Mouse (Mus musculus): ENCODE results near the gene Mettl17.
"Not testable (repeated sequence)": the region's sequence is repeated elsewhere in the genome, so short reads cannot be mapped to it uniquely, and the experiment has no call there.

Gene Mettl17

GRCm38 (mm10) chr14:51884598-51885331 lies at the start of gene Mettl17:
Gene Mettl17 (plus strand): TSS chr14:51884842.
- DNase-seq (ENCODE audit: low read depth, low spot score), result peak; percentile 99

- DNase-seq (ENCODE audit: low read depth, low spot score), result not testable (repeated sequence)
Observed at GRCm38 (mm10) chr14:51838480-51838879, 46.2 kb upstream of the Mettl17 start.

DNA sequence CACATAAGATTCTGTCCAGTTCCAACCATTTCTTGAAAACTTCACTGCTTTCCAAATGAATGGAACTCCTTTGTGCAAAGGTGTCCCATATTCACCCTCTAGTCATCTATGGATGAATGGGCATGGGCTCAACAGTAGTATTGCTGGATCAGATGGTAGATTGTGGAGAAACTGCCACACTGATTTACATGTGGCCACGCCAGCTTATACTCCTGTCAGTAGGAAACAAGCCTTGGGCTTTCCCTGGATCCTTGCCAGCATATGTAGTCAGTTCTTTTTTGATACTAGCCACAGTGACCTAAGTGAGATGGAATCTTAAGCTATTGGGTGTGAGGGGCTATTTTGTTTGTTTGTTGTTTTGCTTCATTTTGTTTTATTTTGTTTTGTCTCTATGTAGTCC lies 42.4 kb upstream of the Mettl17 start:
- DNase-seq (ENCODE audit: low read depth, low spot score), result no peak

- no peak for DNase-seq (ENCODE audit: low read depth, low spot score)
Observed at GRCm38 (mm10) chr14:51842781-51843180, 41.9 kb upstream of the Mettl17 start.

GRCm38 (mm10) chr14:51843882-51844281 lies 40.8 kb upstream of the Mettl17 start:
- no peak for DNase-seq (ENCODE audit: low read depth, low spot score)

DNA sequence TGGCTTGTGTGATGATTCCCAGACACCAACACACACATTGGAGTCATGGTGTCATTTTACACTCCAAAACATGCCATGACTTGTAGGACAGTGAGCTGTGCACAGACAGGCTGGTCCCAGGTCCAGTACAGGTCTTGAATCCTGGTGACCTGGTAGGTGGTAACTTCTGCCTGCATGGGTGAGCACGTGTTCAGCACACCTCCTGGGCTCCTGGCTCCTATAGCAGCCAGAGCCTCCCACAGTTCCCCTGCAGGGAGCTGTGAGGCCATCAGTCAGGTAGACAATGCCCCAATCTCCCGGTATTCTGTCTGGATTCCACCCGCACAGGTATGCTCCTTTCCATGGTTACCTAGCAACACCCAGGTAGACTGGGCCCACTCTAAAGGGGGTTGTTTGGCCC lies 38.1 kb upstream of the Mettl17 start:
- no peak for DNase-seq (ENCODE audit: low read depth, low spot score)

DNA sequence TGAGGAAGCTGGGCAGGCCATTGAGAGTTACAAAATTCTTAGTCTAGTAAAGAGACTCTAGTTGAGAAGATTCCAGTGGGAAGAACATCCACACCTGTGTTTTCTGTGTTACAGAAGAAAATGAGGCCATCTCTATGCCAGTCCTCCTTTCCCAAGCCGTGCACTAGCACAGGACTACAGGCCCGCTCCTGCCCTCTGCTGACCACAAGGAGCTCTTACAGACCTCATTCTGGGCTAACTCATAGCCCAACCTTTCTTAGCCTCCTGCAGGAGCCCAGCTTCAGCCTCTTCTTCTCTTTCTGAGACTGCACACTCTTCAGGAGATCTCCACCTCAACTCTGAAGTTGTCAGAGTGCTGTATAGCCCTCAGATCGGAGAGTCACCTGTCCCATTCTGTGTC lies 33.6 kb upstream of the Mettl17 start:
- DNase-seq (ENCODE audit: low read depth, low spot score), result not testable (repeated sequence)

DNA sequence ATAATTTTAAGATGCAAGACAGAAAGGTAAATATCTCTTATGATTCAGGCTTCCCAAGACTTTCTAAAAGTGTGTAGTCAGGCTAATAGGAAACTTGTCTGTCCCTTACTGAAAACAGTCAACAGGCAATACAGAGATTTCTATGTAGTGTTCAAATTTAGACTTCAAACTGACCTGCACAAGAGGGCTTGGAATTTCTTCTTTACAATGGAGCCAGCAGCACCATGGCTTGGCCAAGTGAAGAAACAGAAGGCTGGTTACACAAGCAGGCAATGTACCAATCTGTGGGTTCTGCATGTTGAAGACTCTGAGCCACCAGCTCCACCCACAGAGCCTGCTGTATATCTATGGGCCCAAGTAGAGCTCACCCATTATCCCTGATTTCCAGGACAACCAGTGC lies 31.2 kb upstream of the Mettl17 start, which contains the start of gene Ear6:
Gene Ear6 (plus strand): TSS at position 301 of the 400 bp plus-strand sequence.
- DNase-seq (ENCODE audit: low read depth, low spot score), result no peak

- DNase-seq (ENCODE audit: low read depth, low spot score), result not testable (repeated sequence)
Observed at GRCm38 (mm10) chr14:51855280-51855679, 29.4 kb upstream of the Mettl17 start.

- not testable (repeated sequence) for DNase-seq (ENCODE audit: low read depth, low spot score)
Observed at GRCm38 (mm10) chr14:51863603-51864002, 21.0 kb upstream of the Mettl17 start.

DNA sequence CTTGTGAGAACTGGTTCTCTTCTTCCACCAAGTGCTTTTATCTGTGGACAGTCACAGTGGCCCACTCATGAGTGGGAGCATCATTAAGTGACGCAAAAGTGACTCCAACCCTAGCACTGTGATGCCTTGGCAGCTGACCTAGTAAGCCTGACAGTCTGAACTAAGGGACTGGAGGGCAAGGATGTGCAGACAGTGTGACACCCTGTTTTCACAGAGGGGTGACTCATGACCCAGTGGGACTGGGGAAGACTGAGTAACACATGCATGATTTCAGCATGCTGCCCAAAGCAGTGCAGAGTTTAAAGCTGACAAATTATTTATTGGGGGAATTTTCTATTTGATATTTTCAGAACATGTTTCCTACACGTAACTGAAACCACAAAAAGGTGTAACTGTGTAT lies 13.9 kb upstream of the Mettl17 start:
- no peak for DNase-seq (ENCODE audit: low read depth, low spot score)

DNA sequence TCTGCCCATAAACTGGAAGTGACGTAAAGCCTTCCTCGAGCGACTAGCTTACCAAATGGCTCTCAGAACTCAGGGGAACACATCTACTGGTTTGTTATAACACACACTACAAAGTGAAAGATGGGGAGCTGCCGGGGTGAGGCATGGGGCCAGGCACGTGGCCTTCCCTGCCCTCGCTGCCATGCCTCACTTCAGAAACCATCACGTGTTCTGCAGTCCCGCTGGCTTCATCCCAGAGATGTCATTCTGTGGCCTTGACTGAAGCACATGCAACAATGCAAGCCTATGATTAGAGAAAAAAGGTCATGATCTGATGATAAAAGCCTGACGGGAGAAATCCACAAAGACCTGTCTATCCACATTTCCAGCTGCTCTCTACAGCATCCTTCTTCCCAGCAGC lies 12.9 kb upstream of the Mettl17 start:
- no peak for DNase-seq (ENCODE audit: low read depth, low spot score)

GRCm38 (mm10) chr14:51877517-51877916 lies 7.1 kb upstream of the Mettl17 start:
- no peak for DNase-seq (ENCODE audit: low read depth, low spot score)

DNA sequence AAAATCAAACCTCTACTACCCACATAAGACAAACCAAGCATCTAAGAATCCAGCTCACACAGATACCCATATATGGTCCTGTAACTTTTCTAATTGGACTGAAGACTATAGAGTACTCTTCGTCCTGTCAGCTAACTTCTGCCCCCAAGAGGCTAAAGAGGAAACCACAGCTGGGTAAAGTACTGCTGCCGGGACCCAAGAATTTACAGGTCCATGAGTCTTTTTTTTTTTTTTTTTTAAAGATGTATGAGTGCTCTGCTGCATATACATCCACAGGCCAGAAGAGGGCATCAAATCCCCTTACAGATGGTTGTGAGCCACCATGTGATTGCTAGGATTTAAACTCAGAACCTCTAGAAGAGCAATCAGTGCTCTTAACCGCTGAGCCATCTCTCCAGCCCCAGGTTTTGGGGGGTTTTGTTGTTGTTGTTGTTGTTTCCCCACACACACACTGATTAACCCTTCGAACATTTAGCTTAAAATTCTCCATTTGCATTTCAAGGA lies 1.1 kb upstream of the Mettl17 start:
- peak; percentile 74 for DNase-seq (ENCODE audit: low read depth, low spot score)

GRCm38 (mm10) chr14:51884031-51884544 lies 554 bp upstream of the Mettl17 start:
- DNase-seq (ENCODE audit: low read depth, low spot score), result no peak

DNA sequence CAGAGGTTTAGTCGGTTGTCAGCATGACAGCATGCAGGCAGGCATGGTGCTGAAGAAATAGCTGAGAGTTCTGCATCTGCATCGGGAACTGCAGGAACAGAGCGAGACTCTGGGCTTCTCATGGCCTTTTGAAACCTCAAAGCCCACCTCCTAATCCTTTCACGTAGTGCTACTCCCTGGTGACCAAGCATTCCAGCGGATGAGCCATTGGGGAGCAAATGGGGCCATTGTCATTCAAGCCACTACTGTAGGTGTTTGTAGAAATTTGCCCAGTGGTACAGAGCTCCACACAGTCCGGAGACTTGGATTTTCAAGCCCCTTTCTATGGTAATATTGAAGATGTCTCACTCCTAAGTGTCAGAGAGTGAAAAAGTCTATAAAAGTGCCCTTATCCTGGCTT lies 1.4 kb downstream of the Mettl17 start:
- no peak for DNase-seq (ENCODE audit: low read depth, low spot score)

- DNase-seq (ENCODE audit: low read depth, low spot score), result no peak
Observed at GRCm38 (mm10) chr14:51889833-51890232, 5.2 kb downstream of the Mettl17 start.

GRCm38 (mm10) chr14:51892191-51892939 lies 7.7 kb downstream of the Mettl17 start, which contains the start of gene Slc39a2:
Gene Slc39a2 (plus strand): TSS chr14:51892889.
- DNase-seq (ENCODE audit: low read depth, low spot score), result no peak

- no peak for DNase-seq (ENCODE audit: low read depth, low spot score)
Observed at GRCm38 (mm10) chr14:51893094-51893794, 8.6 kb downstream of the Mettl17 start.

GRCm38 (mm10) chr14:51893809-51894208 lies 9.2 kb downstream of the Mettl17 start:
- DNase-seq (ENCODE audit: low read depth, low spot score), result no peak

DNA sequence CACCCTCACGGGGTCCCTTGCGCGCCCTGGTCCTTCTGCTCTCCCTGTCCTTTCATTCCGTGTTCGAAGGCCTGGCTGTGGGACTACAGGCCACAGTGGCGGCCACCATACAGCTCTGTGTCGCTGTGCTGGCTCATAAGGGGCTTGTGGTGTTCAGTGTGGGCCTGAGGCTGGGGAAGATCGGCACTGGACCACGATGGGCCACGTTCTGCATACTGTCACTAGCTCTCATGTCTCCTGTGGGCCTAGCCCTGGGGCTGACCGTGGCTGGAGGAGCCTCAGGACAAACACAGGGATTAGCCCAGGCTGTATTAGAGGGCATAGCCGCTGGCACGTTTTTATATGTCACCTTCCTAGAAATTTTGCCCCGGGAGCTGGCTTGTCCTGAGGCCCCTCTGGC lies 10.4 kb downstream of the Mettl17 start:
- DNase-seq (ENCODE audit: low read depth, low spot score), result no peak

- no peak for DNase-seq (ENCODE audit: low read depth, low spot score)
Observed at GRCm38 (mm10) chr14:51896019-51896418, 11.4 kb downstream of the Mettl17 start.
